Mouse (Mus musculus) hematopoietic stem cell, adult 5-6 weeks (primary cell): ENCODE measurements around the gene Ppox. TPM values are rescaled to one million over a fixed set of nuclear protein-coding genes. Genes with fewer than 3 reads are reported as not detected.
"Not testable (repeated sequence)": the region's sequence is repeated elsewhere in the genome, so short reads cannot be mapped to it uniquely, and the experiment has no call there.

Source experiments
- ATAC-seq, 2 experiments: fragments of 125-278 bp in 1 of 2; replicated peaks in 1 of 2; 2 replicates each; pipeline ENCODE4 v1.8.0; 2016 to 2017; ENCODE audit warnings: inconsistent platforms in 2 of 2, mild to moderate bottlenecking in 2 of 2, moderate number of reproducible peaks in 2 of 2, low read depth in 1 of 2, moderate TSS enrichment in 1 of 2; ENCODE audit not compliant: low FRiP score in 2 of 2, poor library complexity in 2 of 2, severe bottlenecking in 2 of 2, insufficient read depth in 1 of 2, low TSS enrichment in 1 of 2
- total RNA-seq: library from RNA; stranded (forward); fragments of 172-1452, 232-1000 nt; gene quantifications from 2 replicates; pipeline ENCODE4 v1.2.3, GENCODE M21; 2017

Gene Ppox
- total RNA-seq, 1 experiment from 2014 or later: 9.5 TPM

DNA sequence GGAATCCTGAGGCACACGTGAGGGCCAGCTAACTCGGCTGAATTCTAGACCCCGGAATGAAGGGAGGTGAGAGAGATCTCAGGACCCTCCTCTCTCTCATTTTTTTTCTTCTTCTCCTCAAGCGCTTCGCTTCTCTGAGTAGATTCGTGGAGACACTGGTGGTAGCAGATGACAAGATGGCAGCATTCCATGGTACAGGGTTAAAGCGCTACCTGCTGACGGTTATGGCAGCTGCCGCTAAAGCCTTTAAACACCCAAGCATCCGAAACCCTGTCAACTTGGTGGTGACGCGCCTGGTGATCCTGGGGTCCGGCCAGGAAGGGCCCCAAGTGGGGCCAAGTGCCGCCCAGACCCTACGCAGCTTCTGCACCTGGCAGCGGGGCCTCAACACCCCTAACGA lies 28.6 kb downstream of the Ppox start:
- no peak for ATAC-seq

DNA sequence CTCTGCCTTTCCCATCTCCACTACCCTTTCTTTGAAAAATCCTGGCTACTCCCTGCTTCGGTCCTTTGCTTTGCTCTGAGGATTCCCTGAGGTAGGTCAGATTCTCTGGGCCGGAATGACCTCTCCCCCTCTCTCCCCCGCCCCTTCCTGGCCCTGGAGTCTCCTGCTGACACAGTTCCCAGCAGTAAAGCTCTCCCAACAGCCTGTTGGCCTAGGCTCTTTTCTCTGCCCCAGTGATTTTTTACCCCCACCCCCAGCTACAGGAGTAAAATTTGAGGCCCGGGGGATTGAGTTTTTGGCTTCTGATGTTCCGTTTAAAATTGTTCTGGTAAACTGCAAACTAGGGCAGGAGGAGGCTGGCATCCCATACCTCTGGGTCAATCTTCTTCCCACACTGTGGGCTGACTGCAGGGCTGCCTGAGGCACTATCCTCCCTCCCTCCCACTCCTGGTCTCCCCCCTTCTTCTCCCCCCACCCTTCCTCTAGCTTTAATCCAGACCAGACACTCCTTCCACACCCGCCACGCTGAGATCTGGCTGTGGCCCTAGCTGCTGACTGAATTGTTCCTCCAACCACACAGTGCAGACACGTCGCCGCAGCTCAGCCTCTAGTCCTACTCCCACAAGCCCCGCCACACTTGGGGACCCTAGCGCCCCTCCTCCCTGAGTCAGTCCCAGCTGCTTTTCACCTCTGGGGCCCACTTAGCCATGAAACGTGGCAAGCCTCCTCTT lies 29.2 kb downstream of the Ppox start:
- no peak for ATAC-seq

DNA sequence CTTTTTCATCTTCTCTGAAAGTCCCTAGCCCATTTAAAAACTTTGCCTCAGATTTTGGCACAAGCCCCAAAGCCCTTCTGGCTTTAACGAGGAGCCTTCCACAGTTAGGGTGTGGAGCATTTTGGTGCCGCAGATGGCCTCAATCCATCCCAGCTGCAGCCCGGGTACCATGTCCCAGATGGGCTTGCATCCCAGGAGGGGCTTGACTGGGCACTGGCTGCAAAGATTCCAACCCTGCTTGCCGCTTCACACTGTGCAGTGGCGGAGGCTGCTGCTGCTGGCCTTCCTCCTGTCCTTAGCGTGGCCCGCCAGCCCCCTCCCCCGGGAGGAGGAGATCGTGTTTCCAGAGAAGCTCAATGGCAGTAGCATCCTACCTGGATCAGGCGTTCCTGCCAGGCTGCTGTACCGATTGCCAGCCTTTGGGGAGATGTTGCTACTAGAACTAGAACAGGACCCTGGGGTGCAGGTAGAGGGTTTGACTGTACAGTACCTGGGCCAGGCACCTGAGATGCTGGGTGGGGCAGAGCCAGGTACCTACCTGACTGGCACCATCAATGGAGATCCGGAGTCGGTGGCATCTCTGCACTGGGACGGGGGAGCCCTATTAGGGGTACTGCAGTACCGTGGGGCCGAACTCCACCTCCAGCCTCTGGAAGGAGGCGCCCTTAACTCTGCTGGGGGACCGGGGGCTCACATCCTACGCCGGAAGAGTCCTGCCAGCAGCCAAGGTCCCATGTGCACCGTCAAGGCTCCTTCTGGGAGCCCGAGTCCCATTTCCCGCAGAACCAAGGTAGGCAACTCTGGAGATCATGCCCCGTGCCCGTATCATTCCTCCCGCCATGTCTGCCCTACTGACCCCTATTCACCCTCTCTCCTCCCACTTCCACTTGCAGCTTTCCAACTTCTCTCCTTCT lies 30.0 kb downstream of the Ppox start, which contains the start of gene Ndufs2:
Ndufs2 (minus strand) TSS at position 709 of the 914 bp plus-strand sequence.
- ATAC-seq: no peak

DNA sequence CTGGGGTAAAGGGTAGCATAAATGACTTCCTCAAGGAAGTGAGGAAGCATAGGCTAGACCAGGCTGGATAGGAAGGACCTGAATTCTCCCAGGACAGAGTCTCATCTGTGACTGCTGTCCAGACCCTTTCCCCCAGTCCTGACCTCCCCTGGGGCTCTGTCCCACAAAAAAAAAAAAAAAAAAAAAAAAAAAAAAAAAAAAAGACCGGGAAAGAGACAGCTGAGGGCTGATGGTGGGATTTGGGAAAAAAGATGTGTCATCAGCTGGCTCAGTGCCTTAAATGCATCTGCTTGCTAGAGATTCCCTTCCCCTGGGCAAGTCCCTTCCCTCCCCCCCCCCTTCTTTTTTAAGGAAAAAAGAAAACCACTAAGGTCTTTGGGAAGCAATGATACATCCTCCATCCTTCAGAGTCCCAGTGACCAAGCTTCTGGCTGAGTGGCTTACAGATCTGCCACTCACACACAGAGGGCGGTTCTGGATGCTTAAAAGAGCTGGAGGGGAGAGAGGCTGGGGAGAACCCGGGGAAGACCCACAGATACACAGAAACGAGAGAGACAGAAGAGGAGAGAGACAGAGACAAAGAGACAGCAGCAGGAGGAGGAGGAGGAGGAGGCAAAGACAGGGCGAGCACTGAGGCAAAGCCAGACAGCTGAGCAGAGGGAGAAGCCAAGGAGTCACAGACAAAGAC lies 30.9 kb downstream of the Ppox start, which contains the start of gene Adamts4:
Adamts4 (plus strand) TSS at position 509 of the 688 bp plus-strand sequence.
- no peak for ATAC-seq

DNA sequence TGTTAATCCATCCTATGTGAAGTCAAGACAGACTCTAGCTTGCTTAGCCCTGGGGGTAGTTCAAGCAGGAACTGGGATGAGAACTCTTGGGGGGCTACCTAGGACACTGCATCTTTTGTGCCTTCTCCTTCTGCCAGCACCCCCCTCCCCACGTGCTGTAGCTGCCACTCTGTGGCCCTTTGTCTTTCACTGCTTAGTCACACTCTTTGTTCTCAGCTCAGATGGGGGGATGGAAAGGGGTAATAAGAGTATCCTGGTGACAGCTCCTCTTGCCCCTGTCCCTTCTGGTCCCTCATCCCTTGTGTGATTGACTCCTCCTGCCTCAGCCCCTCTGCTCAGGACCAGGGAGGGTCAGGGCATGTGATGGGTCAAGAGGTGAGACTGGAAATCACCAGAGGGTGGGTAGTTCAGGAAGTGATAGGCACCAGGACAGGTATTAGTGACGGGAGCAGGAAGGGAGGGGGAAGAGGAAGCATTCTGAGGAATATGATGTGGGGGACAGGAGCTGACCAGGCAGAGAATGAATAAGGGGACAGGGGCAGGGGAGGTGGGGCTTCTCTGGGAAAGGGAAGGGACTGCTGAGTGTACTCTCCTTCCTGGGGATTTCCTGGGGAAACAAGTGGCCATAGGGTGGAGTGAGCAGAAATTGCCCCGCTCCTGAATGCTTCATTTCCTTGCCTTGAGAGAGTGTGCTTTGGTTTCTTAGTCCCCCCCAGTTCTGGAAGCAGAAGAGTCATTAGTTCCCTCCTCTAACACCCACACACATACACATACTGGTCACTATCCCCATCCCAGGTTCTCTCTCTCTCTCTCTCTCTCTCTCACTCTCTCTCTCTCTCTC lies 32.4 kb downstream of the Ppox start:
- ATAC-seq: no peak

DNA sequence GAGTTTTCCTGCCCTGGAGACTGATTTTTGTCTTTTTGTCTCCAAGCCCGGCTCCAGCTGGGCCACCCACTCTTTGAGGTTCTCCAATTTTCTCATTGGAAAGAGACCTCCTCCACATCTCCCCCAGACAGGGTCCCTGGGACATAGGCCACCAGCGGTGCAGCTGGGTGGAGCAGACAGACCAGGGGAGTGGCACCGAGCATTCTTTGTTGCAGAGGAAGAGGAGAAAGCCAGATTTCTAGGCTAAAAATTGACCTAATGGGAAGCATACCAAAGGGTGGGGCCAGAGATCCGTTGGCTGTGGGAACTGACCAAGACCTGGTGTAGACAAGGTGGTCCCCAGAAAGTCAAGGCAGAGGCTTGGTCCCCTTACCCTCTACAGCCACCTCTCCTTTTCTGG lies 33.1 kb downstream of the Ppox start:
- ATAC-seq: no peak

DNA sequence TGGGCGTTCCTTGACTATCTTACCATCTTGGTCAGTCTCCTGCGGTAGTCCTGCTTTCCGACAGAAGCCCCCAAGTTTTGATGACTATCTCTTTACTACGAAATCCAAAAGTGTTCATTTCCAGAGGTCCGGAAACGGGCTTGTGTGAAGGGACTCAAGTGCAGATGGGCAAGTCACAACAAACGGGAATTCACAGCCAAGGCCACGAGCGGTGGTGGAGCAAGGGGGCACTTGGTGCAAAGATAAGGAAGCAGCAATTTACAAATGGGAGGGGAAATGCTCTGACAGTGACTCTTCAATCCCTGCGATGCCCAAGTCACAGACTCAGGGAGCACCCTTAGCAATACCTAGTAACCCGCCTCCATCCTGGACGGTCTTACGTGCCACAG lies 33.5 kb downstream of the Ppox start:
- peak in 1 of 2 experiments; percentile 3; a peak in 1 of 4 replicates for ATAC-seq

DNA sequence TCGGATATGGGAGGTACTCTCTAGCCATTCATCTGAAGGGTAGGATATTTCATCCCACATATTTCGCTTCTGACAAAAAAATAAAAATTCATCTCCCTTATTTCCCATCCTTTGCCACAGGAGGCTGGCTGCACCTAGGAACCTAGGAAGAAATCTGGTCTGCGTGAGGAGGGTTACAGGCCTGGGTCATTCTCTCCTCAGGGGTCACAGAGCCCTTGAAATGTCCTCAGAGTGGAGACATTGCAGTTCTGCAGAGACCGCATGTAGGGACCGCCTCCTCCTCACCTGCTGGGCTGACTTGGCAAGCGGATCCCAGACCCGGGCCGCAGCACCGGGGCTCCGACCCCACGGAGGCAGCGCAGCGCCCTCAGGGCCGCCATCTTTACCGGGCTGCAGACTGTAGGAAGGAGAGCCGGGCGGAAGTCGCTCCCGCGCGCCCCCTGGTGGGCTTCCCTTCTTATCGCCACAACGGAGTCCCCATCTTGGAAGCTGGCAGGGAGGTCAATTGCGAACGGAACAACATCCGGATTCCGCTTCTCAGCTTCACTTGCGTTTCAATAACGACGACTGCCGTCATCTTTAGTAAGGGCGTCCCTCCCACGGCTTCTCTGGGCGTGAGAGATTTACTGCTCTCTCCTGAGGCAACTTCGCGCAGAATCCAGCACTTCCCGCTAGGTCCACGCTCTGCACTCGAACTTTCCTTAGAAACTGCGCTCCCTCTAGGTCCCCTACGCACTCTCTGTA lies 34.1 kb downstream of the Ppox start:
- ATAC-seq: peak; percentile 97 to 99

DNA sequence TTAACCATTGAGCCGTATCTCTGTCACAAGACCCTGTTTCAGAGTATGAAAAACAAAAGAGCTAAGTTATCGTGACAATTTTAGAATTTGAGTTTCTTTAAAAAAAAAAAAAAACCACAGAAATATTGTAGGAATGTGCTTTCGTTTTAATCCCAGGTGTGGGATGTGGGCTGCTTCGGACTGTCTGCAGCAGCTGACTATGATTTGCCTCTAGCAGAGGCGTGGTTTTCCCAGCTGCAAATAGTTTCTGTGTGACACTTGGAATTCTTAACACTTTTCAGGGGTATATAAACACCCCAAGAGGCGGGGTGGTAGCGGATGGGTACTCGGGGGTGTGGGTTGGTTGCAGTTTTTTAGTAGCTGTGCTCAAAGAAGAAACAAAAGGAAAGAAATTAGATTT lies 35.6 kb downstream of the Ppox start:
- ATAC-seq: no peak

DNA sequence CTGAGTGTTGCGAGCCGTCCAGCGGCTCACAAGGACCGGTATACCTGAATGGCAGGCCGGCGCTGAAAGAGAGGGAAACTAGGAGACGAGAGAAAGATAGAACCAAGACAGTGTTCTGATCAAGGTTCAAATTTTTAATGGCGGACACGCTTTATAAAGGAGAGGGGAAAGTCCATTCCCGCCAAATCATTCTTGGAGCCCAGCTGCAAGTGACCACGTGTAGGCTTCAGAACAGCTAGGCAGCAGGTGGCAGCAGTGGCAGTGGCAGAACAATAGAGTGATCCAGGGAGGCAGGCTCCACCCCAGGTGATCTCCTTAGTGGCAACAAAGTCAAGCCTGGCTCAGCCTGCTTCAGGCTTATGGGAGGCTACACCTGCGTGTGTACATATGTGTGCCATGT lies 39.0 kb downstream of the Ppox start:
- not testable (repeated sequence) for ATAC-seq

DNA sequence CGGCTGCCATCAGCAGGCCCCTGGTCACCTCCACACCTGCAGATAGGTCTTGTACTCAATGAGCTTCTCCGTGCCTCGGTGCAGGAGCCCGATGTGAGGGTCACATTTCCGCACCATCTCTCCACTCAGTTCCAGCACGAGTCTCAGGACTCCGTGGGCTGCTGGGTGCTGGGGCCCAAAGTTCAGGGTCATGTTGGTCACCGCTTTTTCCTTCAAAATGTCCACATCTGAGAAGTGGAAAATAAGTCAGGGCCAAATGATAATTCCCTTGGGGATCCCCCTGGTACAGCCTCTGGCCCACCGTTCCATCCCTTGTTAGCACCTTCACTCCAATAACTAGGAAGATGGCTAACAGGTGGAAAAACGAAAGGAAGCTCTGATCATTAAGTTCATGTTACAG lies 40.1 kb downstream of the Ppox start:
- no peak for ATAC-seq

DNA sequence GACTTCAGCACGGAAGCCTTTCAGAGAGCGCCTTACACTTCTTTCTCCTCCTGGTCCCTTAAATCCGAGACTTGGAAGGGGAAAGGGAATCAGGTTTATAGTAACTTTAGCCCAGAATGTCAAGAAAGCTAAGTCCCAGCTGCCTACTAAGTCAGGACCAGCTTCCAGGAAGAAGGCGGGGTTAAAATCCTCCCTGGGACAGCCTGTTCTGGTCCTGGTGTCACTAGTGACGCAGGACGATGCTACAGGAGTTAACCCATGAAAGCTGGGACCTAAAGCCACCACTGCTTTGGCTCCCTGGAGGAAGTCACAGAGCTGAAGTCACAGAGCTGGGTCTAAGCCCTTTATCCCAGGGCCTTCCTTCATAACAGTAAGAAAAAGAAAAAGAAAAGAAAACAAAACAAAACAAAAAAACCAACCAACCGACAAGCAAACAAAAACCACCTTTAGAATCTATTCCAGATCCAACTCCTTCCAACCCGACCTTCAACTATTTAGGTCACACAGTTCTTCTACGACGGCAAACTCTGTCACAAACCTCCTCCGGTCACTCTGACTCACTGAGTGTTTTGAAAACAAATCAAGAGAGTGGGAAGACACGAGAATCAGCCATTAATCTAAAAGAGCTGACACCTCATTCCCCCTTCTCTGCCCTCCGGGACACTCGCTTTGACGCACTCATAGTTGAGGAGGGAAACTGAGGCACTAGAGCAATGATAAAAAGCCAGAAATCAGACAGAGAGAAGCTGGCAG lies 40.8 kb downstream of the Ppox start:
- no peak for ATAC-seq

DNA sequence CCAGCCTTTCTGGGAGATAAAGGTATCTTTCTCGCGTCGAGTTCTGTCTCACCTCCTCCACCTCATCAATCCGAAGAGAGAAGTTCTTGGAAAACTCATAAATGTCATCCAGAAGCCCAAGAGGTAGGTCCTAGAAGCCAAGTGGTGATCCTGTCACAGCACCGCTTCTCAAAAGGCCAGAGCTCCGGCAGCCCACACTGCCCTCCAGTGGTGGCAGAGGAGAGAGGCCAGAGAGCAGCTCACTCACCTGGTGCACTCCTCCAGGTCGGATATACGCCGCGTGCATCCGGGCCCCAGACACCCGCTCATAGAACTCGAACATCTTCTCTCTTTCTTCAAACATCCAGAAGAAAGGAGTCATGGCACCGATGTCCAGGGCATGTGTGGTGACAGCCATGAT lies 42.5 kb downstream of the Ppox start:
- peak; percentile 58 to 74; a peak in 3 of 4 replicates for ATAC-seq

DNA sequence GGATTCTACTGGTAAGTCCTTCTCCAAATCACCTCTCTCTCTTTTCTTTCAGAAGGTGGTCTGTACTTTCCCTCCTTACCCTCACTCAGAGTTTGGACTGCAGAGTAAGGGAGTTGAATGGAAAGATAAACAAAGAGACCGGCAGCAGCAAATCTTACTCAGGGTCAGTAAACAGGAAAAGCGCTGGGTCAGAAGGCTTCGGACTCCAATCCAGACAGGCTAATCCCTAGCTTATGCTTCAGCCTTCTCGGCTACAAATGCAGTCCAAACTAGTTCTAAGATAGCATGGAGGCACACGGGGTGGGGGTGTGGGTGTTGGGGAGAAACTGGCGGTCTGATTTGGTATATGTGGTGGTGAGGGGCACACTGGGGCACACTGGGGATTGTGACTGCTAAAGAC lies 43.5 kb downstream of the Ppox start:
- no peak for ATAC-seq

DNA sequence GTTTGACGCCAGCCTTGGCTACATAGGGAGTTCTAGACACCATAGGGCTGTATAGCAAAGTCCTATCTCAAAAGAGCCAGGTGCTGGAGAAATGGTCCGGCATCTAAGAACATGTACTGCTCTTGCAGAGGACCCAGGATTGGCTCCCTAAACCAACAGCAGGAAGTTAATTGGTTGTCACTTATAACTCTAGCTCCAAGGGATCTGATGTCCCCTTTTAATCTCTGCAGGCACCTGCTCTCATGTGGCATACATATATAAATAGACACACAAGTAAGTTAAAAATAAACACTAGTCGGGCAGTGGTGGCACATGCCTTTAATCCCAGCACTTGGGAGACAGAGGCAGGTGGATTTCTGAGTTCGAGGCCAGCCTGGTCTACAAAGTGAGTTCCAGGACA lies 45.2 kb downstream of the Ppox start:
- ATAC-seq: no peak

DNA sequence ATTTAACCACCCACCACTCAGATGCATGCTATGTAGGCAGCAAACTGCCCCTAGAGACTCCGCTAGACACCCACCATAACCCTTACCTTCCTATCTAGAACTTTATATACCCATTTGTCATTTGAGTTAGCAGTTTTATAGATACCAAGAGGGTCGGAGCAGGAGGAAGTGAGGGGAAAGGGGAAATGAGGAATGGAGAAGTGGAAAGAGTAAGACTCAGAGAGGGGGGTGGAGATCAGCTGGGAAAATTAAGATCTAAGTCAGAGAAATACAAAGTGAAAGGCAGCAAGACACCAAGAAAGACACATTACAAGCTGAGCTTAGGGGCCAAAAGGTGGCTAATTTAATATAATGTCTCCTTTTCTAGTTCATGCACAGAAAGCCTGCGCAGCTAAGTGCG lies 46.4 kb downstream of the Ppox start:
- ATAC-seq: peak; percentile 12 to 13; a peak in 1 of 4 replicates
